Mouse (Mus musculus) Patski (cell line): ENCODE measurements at regions not wholly inside any gene's neighbourhood (a gene's known extent, or its start where the extent isn't known, plus 50 kb on each side); places are given as distances from the start of the nearest gene placed in this dataset.

Experiments
- ATAC-seq: fragments of 100-300 bp; one replicate; pipeline ENCODE4 v1.8.0; 2021
- CTCF ChIA-PET: fragments of 350-600 bp; sonication (Branson Sonifier 250); formaldehyde crosslinking; loops from one replicate; lab custom pipeline; 2022; ENCODE audit warnings: inconsistent platforms; lab: Charles Lee
- POLR2A ChIA-PET: fragments of 350-600 bp; sonication (Branson Sonifier 250); formaldehyde crosslinking; loops from one replicate; lab custom pipeline; 2022; ENCODE audit warnings: antibody characterized with exemption, inconsistent platforms; lab: Charles Lee
- DNase-seq: peaks from one replicate; pipeline ENCODE4 v3.0.0-alpha.2; 2011; ENCODE audit warnings: low read depth, low spot score
- H3K27me3 ChIP-seq: fragments of 371-371 bp; one replicate; pipeline ENCODE4 v1.5.1; 2021
- CTCF ChIP-seq: fragments of 100-300 bp; IDR thresholded peaks from one replicate; pipeline ENCODE4 v1.5.1; 2021
- in situ Hi-C: fragments of 300-500 bp; cut with MboI; formaldehyde crosslinking; loops from 3 replicates; pipeline ENCODE4 v1.11.1; 2018; ENCODE audit warnings: low pct_unique_long_range_greater_than_20kb, mixed read lengths

GRCm38 (mm10) chr2:64534344-64534743, 436.5 kb upstream of the Fign start:
- ATAC-seq, result no peak
- CTCF ChIA-PET, result no interaction called here
- no peak for DNase-seq
- in situ Hi-C loops, result no loop called here
- POLR2A ChIA-PET, result no interaction called here
- no peak for TF ChIP-seq CTCF
- peaks cover 5% of the 10 kb centered on the region for H3K27me3 ChIP-seq

- no peaks in the 10 kb centered on the region for H3K27me3 ChIP-seq
- POLR2A ChIA-PET, result no interaction called here
- in situ Hi-C loops, result no loop called here
- TF ChIP-seq CTCF, result no peak
- ATAC-seq (no peak), DNase-seq (no peak)
- CTCF ChIA-PET, result no interaction called here
Measured at GRCm38 (mm10) chr2:64522722-64523121, 424.9 kb upstream of the Fign start.

- ChIA-PET CTCF (no interaction called here), POLR2A (no interaction called here)
- in situ Hi-C loops, result no loop called here
- no peaks in the 10 kb centered on the region for H3K27me3 ChIP-seq
- DNase-seq (no peak), ATAC-seq (no peak)
- TF ChIP-seq CTCF, result no peak
Measured at GRCm38 (mm10) chr2:64522233-64522632, 424.4 kb upstream of the Fign start.

- ChIA-PET CTCF (no interaction called here), POLR2A (no interaction called here)
- no peak for ATAC-seq
Measured at GRCm38 (mm10) chr2:64495725-64496124, 397.9 kb upstream of the Fign start.

GRCm38 (mm10) chr2:64466412-64466970, 368.7 kb upstream of the Fign start:
- TF ChIP-seq CTCF, result no peak
- in situ Hi-C loops, result no loop called here
- peaks cover 17% of the 10 kb centered on the region for H3K27me3 ChIP-seq
- POLR2A ChIA-PET, result no interaction called here
- DNase-seq (no peak), ATAC-seq (no peak)
- CTCF ChIA-PET, result no interaction called here

More at GRCm38 (mm10) chr2:64495725-64496124, 397.9 kb upstream of the Fign start:
- in situ Hi-C loops, result no loop called here
- TF ChIP-seq CTCF, result no peak
- DNase-seq, result no peak
- no peaks in the 10 kb centered on the region for H3K27me3 ChIP-seq

- POLR2A ChIA-PET, result no interaction called here
- CTCF ChIA-PET, result no interaction called here
- peaks cover 10% of the 10 kb centered on the region for H3K27me3 ChIP-seq
- no peak for DNase-seq
- in situ Hi-C loops, result no loop called here
- no peak for ATAC-seq
- no peak for TF ChIP-seq CTCF
Measured at GRCm38 (mm10) chr2:64462466-64463114, 364.8 kb upstream of the Fign start.

- in situ Hi-C loops, result no loop called here
- ChIA-PET POLR2A (no interaction called here), CTCF (no interaction called here)
- no peak for TF ChIP-seq CTCF
- H3K27me3 ChIP-seq, result peaks cover 10% of the 10 kb centered on the region
- ATAC-seq (no peak), DNase-seq (no peak)
Measured at GRCm38 (mm10) chr2:64462041-64462440, 364.2 kb upstream of the Fign start.

- peaks cover 10% of the 10 kb centered on the region for H3K27me3 ChIP-seq
- in situ Hi-C loops, result no loop called here
- ATAC-seq (no peak), DNase-seq (no peak)
- CTCF ChIA-PET, result no interaction called here
- POLR2A ChIA-PET, result no interaction called here
- no peak for TF ChIP-seq CTCF
Measured at GRCm38 (mm10) chr2:64461636-64462035, 363.8 kb upstream of the Fign start.

GRCm38 (mm10) chr2:64458171-64458570, 360.3 kb upstream of the Fign start:
- no peak for DNase-seq
- ATAC-seq, result no peak
- H3K27me3 ChIP-seq, result peaks cover 2% of the 10 kb centered on the region
- in situ Hi-C loops, result no loop called here
- peak; percentile 25 for TF ChIP-seq CTCF
- CTCF ChIA-PET, result no interaction called here
- POLR2A ChIA-PET, result no interaction called here

- no peak for TF ChIP-seq CTCF
- POLR2A ChIA-PET, result no interaction called here
- no peak for DNase-seq
- CTCF ChIA-PET, result interaction anchor here (1.4 kb wide), 1 partner anchor 11 kb away, joined by 3 read pairs; no protein-coding TSS in a partner anchor
- in situ Hi-C loops, result no loop called here
- ATAC-seq, result no peak
- no peaks in the 10 kb centered on the region for H3K27me3 ChIP-seq
Measured at GRCm38 (mm10) chr2:64452690-64453089, 354.9 kb upstream of the Fign start.

GRCm38 (mm10) chr2:64451614-64452317, 353.9 kb upstream of the Fign start:
- no peak for TF ChIP-seq CTCF
- POLR2A ChIA-PET, result interaction anchor here (0.7 kb wide), 1 partner anchor 35 kb away, joined by 7 read pairs; no protein-coding TSS in a partner anchor
- ATAC-seq, result no peak

More at GRCm38 (mm10) chr2:64451614-64452317, 353.9 kb upstream of the Fign start:
- in situ Hi-C loops, result no loop called here
- no peaks in the 10 kb centered on the region for H3K27me3 ChIP-seq
- DNase-seq, result no peak
- CTCF ChIA-PET, result interaction anchor here (1.4 kb wide), 1 partner anchor 12 kb away, joined by 3 read pairs; no protein-coding TSS in a partner anchor
